Mouse (Mus musculus) forebrain, embryonic 12.5 days (tissue): Measurements from ENCODE around the gene Tbck. TPM values are rescaled to one million over a fixed set of nuclear protein-coding genes. Genes with fewer than 3 reads are reported as not detected.

Experiments
- ATAC-seq: fragments of 200-750 bp; cut with Nextera tagmentation; 2 replicates; pipeline ENCODE4 v1.8.0; 2017; ENCODE audit warnings: moderate TSS enrichment; ENCODE audit not compliant: low FRiP score
- H3K27ac ChIP-seq: fragments of 300-500 bp; sonication (generic); 2 replicates; pipeline ENCODE4 v1.5.1; 2016; ENCODE audit warnings: mild to moderate bottlenecking
- H3K27me3 ChIP-seq: fragments of 300-500 bp; sonication (generic); 2 replicates; pipeline ENCODE4 v1.6.1; 2016; ENCODE audit warnings: mild to moderate bottlenecking
- H3K36me3 ChIP-seq: fragments of 300-500 bp; sonication (generic); replicated peaks from 2 replicates; pipeline ENCODE4 v1.6.1; 2016; ENCODE audit warnings: mild to moderate bottlenecking
- H3K4me1 ChIP-seq: fragments of 300-500 bp; sonication (generic); 2 replicates; pipeline ENCODE4 v1.6.1; 2016
- H3K4me2 ChIP-seq: fragments of 300-500 bp; sonication (generic); 2 replicates; pipeline ENCODE4 v1.6.1; 2016; ENCODE audit warnings: mild to moderate bottlenecking, moderate library complexity
- H3K4me3 ChIP-seq: fragments of 300-500 bp; sonication (generic); replicated peaks from 2 replicates; pipeline ENCODE4 v1.5.1; 2016; ENCODE audit warnings: mild to moderate bottlenecking
- H3K9ac ChIP-seq: fragments of 300-500 bp; sonication (generic); 2 replicates; pipeline ENCODE4 v1.6.1; 2016; ENCODE audit warnings: mild to moderate bottlenecking
- H3K9me3 ChIP-seq: fragments of 300-500 bp; sonication (generic); 2 replicates; pipeline ENCODE4 v1.6.1; 2016
- WGBS: fragments of 180-500 bp; shearing (Covaris S2); methylation state at CpG from one replicate; pipeline ENCODE4 v1.1.7; 2016; 5-methylcytosine and 5-hydroxymethylcytosine counted together
- polyA plus RNA-seq: library from polyadenylated mRNA; unstranded; fragments of >200 nt; fragmentation: Nextera tagmentation; extraction: Ambion mirVana; gene quantifications from 2 replicates; pipeline ENCODE4 v1.2.1, GENCODE M21; 2016

Gene Tbck
- polyA plus RNA-seq, 1 experiment from 2014 or later, result 29.6 TPM

GRCm38 (mm10) chr3:132813147-132813546 is 129.2 kb downstream of the Tbck start:
- H3K27ac ChIP-seq, result no peak overlapping the region
- no peaks in the 10 kb centered on the region for H3K27me3 ChIP-seq
- no peaks in the 10 kb centered on the region for H3K9me3 ChIP-seq
- no peaks in the 10 kb centered on the region for H3K4me1 ChIP-seq
- H3K36me3 ChIP-seq, result no peaks in the 10 kb centered on the region; the same call in 1 of the 2 replicates
- H3K9ac ChIP-seq, result no peak overlapping the region
- ATAC-seq, result no peak
- H3K4me2 ChIP-seq, result no peak overlapping the region
- no peak overlapping the region for H3K4me3 ChIP-seq
- 94% methylated on average over 3 of the region's 3 CpGs for WGBS

GRCm38 (mm10) chr3:132813706-132814497 is 130.0 kb downstream of the Tbck start:
- WGBS, result 85% methylated on average over 9 of the region's 9 CpGs
- Histone ChIP-seq H3K4me3 (no peak overlapping the region), H3K27me3 (no peaks in the 10 kb centered on the region), H3K27ac (no peak overlapping the region), H3K4me2 (no peak overlapping the region), H3K9ac (no peak overlapping the region), H3K9me3 (no peaks in the 10 kb centered on the region), H3K36me3 (no peaks in the 10 kb centered on the region; the same call in 1 of the 2 replicates), H3K4me1 (no peaks in the 10 kb centered on the region; the same call in 1 of the 2 replicates)
- ATAC-seq, result no peak

GRCm38 (mm10) chr3:132814791-132815496 is 131.0 kb downstream of the Tbck start:
- no peak for ATAC-seq
- Histone ChIP-seq H3K4me3 (no peak overlapping the region), H3K4me1 (no peaks in the 10 kb centered on the region; the same call in 1 of the 2 replicates), H3K4me2 (no peak overlapping the region), H3K27me3 (no peaks in the 10 kb centered on the region), H3K36me3 (no peaks in the 10 kb centered on the region; the same call in 1 of the 2 replicates), H3K9ac (no peak overlapping the region), H3K9me3 (no peaks in the 10 kb centered on the region), H3K27ac (no peak overlapping the region)
- WGBS, result 94% methylated on average over 10 of the region's 10 CpGs

GRCm38 (mm10) chr3:132815497-132816326 is 131.8 kb downstream of the Tbck start:
- no peak for ATAC-seq
- H3K4me1 ChIP-seq, result no peaks in the 10 kb centered on the region; the same call in 1 of the 2 replicates
- H3K36me3 ChIP-seq, result no peaks in the 10 kb centered on the region; the same call in 1 of the 2 replicates
- H3K4me3 ChIP-seq, result no peak overlapping the region
- H3K9ac ChIP-seq, result no peak overlapping the region
- no peak overlapping the region for H3K27ac ChIP-seq
- H3K9me3 ChIP-seq, result no peaks in the 10 kb centered on the region
- no peak overlapping the region for H3K4me2 ChIP-seq
- no peaks in the 10 kb centered on the region for H3K27me3 ChIP-seq
- 92% methylated on average over 4 of the region's 4 CpGs for WGBS

DNA sequence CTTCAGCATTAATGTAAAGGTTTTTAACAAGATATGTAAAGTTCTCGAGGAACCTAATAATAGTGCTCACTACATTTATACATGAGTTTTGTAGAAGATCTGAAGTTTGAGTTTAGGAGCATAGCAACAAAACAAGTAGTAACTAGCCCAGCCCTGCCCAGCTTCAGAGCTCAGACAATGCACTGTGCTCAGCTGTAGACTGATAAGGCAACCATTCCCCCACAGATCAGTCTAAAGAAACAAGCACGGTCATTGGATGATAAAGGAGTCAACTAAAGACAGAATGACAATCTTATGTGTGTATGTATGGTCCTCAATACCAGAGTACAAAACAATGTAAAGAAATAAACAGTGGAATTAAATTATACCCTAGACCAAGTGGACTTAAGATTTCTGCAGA is 135.5 kb downstream of the Tbck start:
- Histone ChIP-seq H3K4me2 (no peak overlapping the region), H3K27ac (no peak overlapping the region), H3K36me3 (no peaks in the 10 kb centered on the region; the same call in 1 of the 2 replicates), H3K27me3 (no peaks in the 10 kb centered on the region), H3K9ac (no peak overlapping the region), H3K4me3 (no peak overlapping the region), H3K9me3 (no peaks in the 10 kb centered on the region), H3K4me1 (no peaks in the 10 kb centered on the region; the same call in 1 of the 2 replicates)
- no peak for ATAC-seq
- 88% methylated on average over 2 of the region's 2 CpGs for WGBS

GRCm38 (mm10) chr3:132831179-132831873 is 147.4 kb downstream of the Tbck start:
- H3K9ac ChIP-seq, result no peak overlapping the region
- ATAC-seq, result peak; percentile 33; the same call in 1 of the 2 replicates
- no peaks in the 10 kb centered on the region for H3K36me3 ChIP-seq
- H3K27me3 ChIP-seq, result no peaks in the 10 kb centered on the region
- no peak overlapping the region for H3K4me3 ChIP-seq
- H3K4me1 ChIP-seq, result no peaks in the 10 kb centered on the region
- H3K9me3 ChIP-seq, result no peaks in the 10 kb centered on the region
- 91% methylated on average over 16 of the region's 16 CpGs for WGBS
- no peak overlapping the region for H3K4me2 ChIP-seq
- no peak overlapping the region for H3K27ac ChIP-seq

DNA sequence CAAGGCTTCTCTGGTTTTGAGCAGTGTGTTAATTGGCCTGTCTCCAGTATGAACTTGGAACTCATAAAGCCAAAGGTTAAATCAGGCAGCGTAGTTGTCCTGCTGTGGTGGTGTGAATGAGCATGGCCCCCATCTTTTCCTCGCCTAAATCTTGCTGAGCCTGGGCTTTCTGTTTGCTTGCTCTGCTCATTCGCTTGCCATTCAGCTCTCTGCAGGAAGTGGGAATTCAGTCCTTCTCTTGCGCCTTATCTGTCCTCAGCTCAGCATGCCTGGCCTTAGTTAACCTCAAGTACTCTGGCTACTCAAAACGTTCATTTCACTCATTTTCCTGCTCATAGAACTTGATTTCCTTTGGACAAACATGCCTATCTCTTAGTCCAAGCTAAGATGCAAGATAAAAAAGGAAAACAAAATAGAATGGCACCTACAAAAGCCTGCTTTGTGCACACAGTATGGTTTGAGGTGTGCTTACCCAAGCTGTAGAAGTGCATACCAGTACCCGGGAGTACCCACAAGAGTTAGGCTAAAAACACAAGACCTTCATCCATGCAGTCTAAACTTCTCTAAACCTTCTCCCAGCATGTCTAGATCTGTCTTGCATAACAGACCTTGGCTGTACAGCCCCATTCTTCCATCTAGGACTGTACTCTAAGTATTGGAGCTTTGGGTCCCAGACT is 151.3 kb downstream of the Tbck start:
- H3K4me3 ChIP-seq, result no peak overlapping the region
- H3K9ac ChIP-seq, result no peak overlapping the region
- H3K9me3 ChIP-seq, result no peaks in the 10 kb centered on the region
- WGBS, result 81% methylated on average over 6 of the region's 6 CpGs
- no peaks in the 10 kb centered on the region for H3K27me3 ChIP-seq
- ATAC-seq, result no peak
- H3K4me2 ChIP-seq, result no peak overlapping the region
- no peaks in the 10 kb centered on the region for H3K4me1 ChIP-seq
- H3K36me3 ChIP-seq, result peaks cover 17% of the 10 kb centered on the region
- H3K27ac ChIP-seq, result no peak overlapping the region

GRCm38 (mm10) chr3:132837134-132837533 is 153.2 kb downstream of the Tbck start:
- H3K4me2 ChIP-seq, result no peak overlapping the region
- H3K27ac ChIP-seq, result no peak overlapping the region
- peaks cover 23% of the 10 kb centered on the region for H3K36me3 ChIP-seq
- H3K9me3 ChIP-seq, result no peaks in the 10 kb centered on the region
- H3K4me3 ChIP-seq, result no peak overlapping the region
- H3K4me1 ChIP-seq, result no peaks in the 10 kb centered on the region
- 88% methylated on average over 4 of the region's 4 CpGs for WGBS
- H3K9ac ChIP-seq, result no peak overlapping the region
- H3K27me3 ChIP-seq, result no peaks in the 10 kb centered on the region
- ATAC-seq, result no peak

DNA sequence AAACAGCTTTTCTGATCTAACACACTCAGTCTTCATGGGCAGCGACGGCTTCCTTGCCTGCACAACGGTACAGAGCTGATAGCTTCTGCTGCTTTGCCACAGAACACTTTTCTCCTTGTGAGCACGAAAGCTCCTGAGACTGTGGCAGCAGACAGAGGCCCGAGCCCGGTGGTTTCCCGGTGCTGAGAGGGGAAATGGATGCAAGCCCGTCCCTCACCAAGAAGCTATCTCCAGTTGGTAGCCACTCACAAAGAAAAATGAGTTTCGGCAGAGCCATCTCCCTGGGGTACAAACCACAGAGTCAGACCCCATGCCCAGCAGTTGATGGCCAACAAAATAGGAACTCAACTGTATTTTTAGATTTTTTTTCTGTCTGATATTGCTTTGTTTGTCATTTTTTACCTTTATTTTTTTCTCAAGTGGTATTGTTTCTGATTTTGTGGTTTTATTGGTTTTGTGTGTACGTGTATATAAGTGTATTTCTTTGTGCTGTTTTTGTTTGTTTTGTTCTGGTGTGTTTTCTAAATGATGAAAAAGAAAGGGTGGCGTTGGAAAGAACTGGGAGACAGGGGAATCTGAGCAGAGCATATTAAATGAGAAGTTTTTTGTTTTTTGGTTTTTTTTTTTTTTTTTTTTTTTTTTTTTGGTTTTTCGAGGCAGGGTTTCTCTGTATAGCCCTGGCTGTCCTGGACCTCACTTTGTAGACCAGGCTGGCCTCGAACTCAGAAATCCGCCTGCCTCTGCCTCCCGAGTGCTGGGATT is 154.9 kb downstream of the Tbck start:
- no peak for ATAC-seq
- Histone ChIP-seq H3K27ac (no peak overlapping the region), H3K9ac (no peak overlapping the region), H3K4me1 (no peaks in the 10 kb centered on the region), H3K4me3 (no peak overlapping the region), H3K9me3 (no peaks in the 10 kb centered on the region), H3K36me3 (peaks cover 23% of the 10 kb centered on the region), H3K4me2 (no peak overlapping the region), H3K27me3 (no peaks in the 10 kb centered on the region)
- 93% methylated on average over 14 of the region's 15 CpGs for WGBS

- H3K36me3 ChIP-seq, result peaks cover 23% of the 10 kb centered on the region
- no peak overlapping the region for H3K27ac ChIP-seq
- no peaks in the 10 kb centered on the region for H3K27me3 ChIP-seq
- H3K4me3 ChIP-seq, result no peak overlapping the region
- H3K9me3 ChIP-seq, result no peaks in the 10 kb centered on the region
- no peaks in the 10 kb centered on the region for H3K4me1 ChIP-seq
- no peak overlapping the region for H3K9ac ChIP-seq
- no peak for ATAC-seq
- WGBS, result 90% methylated on average over 8 of the region's 8 CpGs
- no peak overlapping the region for H3K4me2 ChIP-seq
These were observed 155.6 kb downstream of the Tbck start for GRCm38 (mm10) chr3:132839516-132839915.

- 92% methylated on average over 6 of the region's 6 CpGs for WGBS
- Histone ChIP-seq H3K4me2 (no peak overlapping the region), H3K9me3 (no peaks in the 10 kb centered on the region), H3K27ac (no peak overlapping the region), H3K4me1 (no peaks in the 10 kb centered on the region), H3K36me3 (peaks cover 23% of the 10 kb centered on the region), H3K27me3 (no peaks in the 10 kb centered on the region), H3K4me3 (no peak overlapping the region), H3K9ac (no peak overlapping the region)
- ATAC-seq, result no peak
These were observed 158.7 kb downstream of the Tbck start for GRCm38 (mm10) chr3:132842676-132843075.
